Mouse (Mus musculus): ENCODE measurements around the gene Rft1. TPM values are rescaled to one million over a fixed set of nuclear protein-coding genes. Genes with fewer than 3 reads are reported as not detected.

Rft1 gene
- polyA plus RNA-seq, 1 experiment from 2014 or later: 6.7 TPM

Other genes starting within 250 kb of the Rft1 start
- 12.3 and 14.9 TPM in 2 replicates for gene Dcp1a, start 174.8 kb upstream of the Rft1 start, polyA plus RNA-seq (2014; fragmentation: Nextera tagmentation; extraction: Ambion mirVana)
- 4.3 and 5.9 TPM in 2 replicates for gene Cacna1d, start 162.9 kb upstream of the Rft1 start, polyA plus RNA-seq (2014; fragmentation: Nextera tagmentation; extraction: Ambion mirVana)
- 134 and 154 TPM in 2 replicates for gene Tkt, start 106.0 kb upstream of the Rft1 start, polyA plus RNA-seq (2014; fragmentation: Nextera tagmentation; extraction: Ambion mirVana)
- gene Prkcd, start 28.1 kb upstream of the Rft1 start, polyA plus RNA-seq (2014; fragmentation: Nextera tagmentation; extraction: Ambion mirVana): 17.9 and 19.5 TPM in 2 replicates
- 19.7 and 20.5 TPM in 2 replicates for gene Sfmbt1, start 60.5 kb downstream of the Rft1 start, polyA plus RNA-seq (2014; fragmentation: Nextera tagmentation; extraction: Ambion mirVana)
- gene Tmem110, start 171.2 kb downstream of the Rft1 start, polyA plus RNA-seq (2014; fragmentation: Nextera tagmentation; extraction: Ambion mirVana): 15.6 and 16.4 TPM in 2 replicates
- 0.74 and 1.0 TPM in 2 replicates for gene Mustn1, start 224.8 kb downstream of the Rft1 start, polyA plus RNA-seq (2014; fragmentation: Nextera tagmentation; extraction: Ambion mirVana)
- not detected in 2 replicates for gene Itih4, start 232.1 kb downstream of the Rft1 start, polyA plus RNA-seq (2014; fragmentation: Nextera tagmentation; extraction: Ambion mirVana)